Mouse (Mus musculus) MEL (cell line): ENCODE measurements around the gene Tsku. TPM values are rescaled to one million over a fixed set of nuclear protein-coding genes. Genes with fewer than 3 reads are reported as not detected.

Experiments used
- DNase-seq: peaks from one replicate; pipeline ENCODE4 v3.0.0; 2011; ENCODE audit warnings: low read depth, low spot score
- H3K27ac ChIP-seq: 2 replicates; pipeline ENCODE4 v1.5.1; 2012; ENCODE audit warnings: low read depth, mild to moderate bottlenecking, control low read depth, low read length, moderate library complexity; ENCODE audit not compliant: control insufficient read depth
- H3K27me3 ChIP-seq, 2 experiments: fragments of 150-350 bp in 1 of 2; sonication (generic) in 1 of 2; 2 replicates each; pipeline ENCODE4 v1.6.1; 2012; ENCODE audit warnings: low read length in 2 of 2, mild to moderate bottlenecking in 2 of 2, improper control_type of control experiment in 1 of 2, moderate library complexity in 1 of 2; ENCODE audit not compliant: insufficient read depth in 2 of 2, control insufficient read depth in 1 of 2
- H3K36me3 ChIP-seq, 2 experiments: 2 replicates each; pipeline ENCODE4 v1.6.1; 2012 to 2014; ENCODE audit warnings: low read length in 2 of 2, improper control_type of control experiment in 1 of 2, inconsistent platforms in 1 of 2, mild to moderate bottlenecking in 1 of 2; ENCODE audit not compliant: insufficient read depth in 2 of 2, control insufficient read depth in 1 of 2
- H3K4me1 ChIP-seq, 2 experiments: fragments of 150-350 bp in 1 of 2; sonication (generic) in 1 of 2; 2 replicates each; pipeline ENCODE4 v1.6.1; 2012; ENCODE audit warnings: low read length in 2 of 2, improper control_type of control experiment in 1 of 2, mild to moderate bottlenecking in 1 of 2; ENCODE audit not compliant: insufficient read depth in 2 of 2, control insufficient read depth in 1 of 2
- H3K4me3 ChIP-seq, 2 experiments: fragments of 150-350 bp in 1 of 2; sonication (generic) in 1 of 2; 2 replicates each; pipeline ENCODE4 v1.5.1; 2012; ENCODE audit warnings: low read depth in 2 of 2, low read length in 2 of 2, mild to moderate bottlenecking in 2 of 2, moderate library complexity in 2 of 2, control low read depth in 1 of 2, improper control_type of control experiment in 1 of 2; ENCODE audit not compliant: control insufficient read depth in 1 of 2, insufficient read depth in 1 of 2
- H3K79me2 ChIP-seq: 2 replicates; pipeline ENCODE4 v1.6.1; 2012; ENCODE audit warnings: mild to moderate bottlenecking, low read length, moderate library complexity; ENCODE audit not compliant: control insufficient read depth, poor library complexity, insufficient read depth
- H3K9ac ChIP-seq: 2 replicates; pipeline ENCODE4 v1.6.1; 2012; ENCODE audit warnings: low read depth, mild to moderate bottlenecking, control low read depth, low read length, moderate library complexity; ENCODE audit not compliant: control insufficient read depth, poor library complexity, severe bottlenecking
- H3K9me3 ChIP-seq: fragments of 150-350 bp; sonication (generic); replicated peaks from 2 replicates; pipeline ENCODE4 v1.6.1; 2012; ENCODE audit warnings: mild to moderate bottlenecking, low read length, improper control_type of control experiment, moderate library complexity; ENCODE audit not compliant: insufficient read depth
- CHD1 ChIP-seq: IDR thresholded peaks from 2 replicates; pipeline ENCODE4 v1.6.1; 2012; ENCODE audit warnings: low read depth, mild to moderate bottlenecking, inconsistent platforms, low read length, improper control_type of control experiment
- CTCF ChIP-seq, 3 experiments: IDR thresholded peaks in 2 of 3; conservative IDR thresholded peaks in 1 of 3; 2 replicates each; pipeline ENCODE4 v1.5.1; 2011 to 2012; ENCODE audit warnings: low read length in 3 of 3, low read depth in 2 of 3, mild to moderate bottlenecking in 2 of 3, improper control_type of control experiment in 1 of 3, inconsistent platforms in 1 of 3, mixed read lengths in 1 of 3, moderate library complexity in 1 of 3; ENCODE audit not compliant: control insufficient read depth in 1 of 3, insufficient read depth in 1 of 3, poor library complexity in 1 of 3, severe bottlenecking in 1 of 3
- E2F4 ChIP-seq: IDR thresholded peaks from 2 replicates; pipeline ENCODE4 v1.6.1; 2011; ENCODE audit warnings: low read depth, low read length, improper control_type of control experiment, borderline replicate concordance
- EP300 ChIP-seq, 2 experiments: IDR thresholded peaks; 2 replicates each; pipeline ENCODE4 v1.6.1; 2011; ENCODE audit warnings: improper control_type of control experiment in 2 of 2, low read length in 2 of 2, low read depth in 1 of 2, mild to moderate bottlenecking in 1 of 2
- ETS1 ChIP-seq: IDR thresholded peaks from 2 replicates; pipeline ENCODE4 v1.6.1; 2012; ENCODE audit warnings: low read depth, mild to moderate bottlenecking, inconsistent platforms, low read length, improper control_type of control experiment, moderate library complexity
- GATA1 ChIP-seq: IDR thresholded peaks from 2 replicates; pipeline ENCODE4 v1.6.1; 2011; ENCODE audit warnings: low read depth, low read length, improper control_type of control experiment
- HCFC1 ChIP-seq: IDR thresholded peaks from 2 replicates; pipeline ENCODE4 v1.6.1; 2012; ENCODE audit warnings: low read depth, mild to moderate bottlenecking, inconsistent platforms, low read length, improper control_type of control experiment, moderate library complexity
- MYB ChIP-seq: IDR thresholded peaks from 2 replicates; pipeline ENCODE4 v1.6.1; 2011; ENCODE audit warnings: mild to moderate bottlenecking, low read depth, low read length, improper control_type of control experiment
- NRF1 ChIP-seq: IDR thresholded peaks from 2 replicates; pipeline ENCODE4 v1.6.1; 2014; ENCODE audit warnings: low read depth, mild to moderate bottlenecking, inconsistent platforms, low read length, improper control_type of control experiment, moderate library complexity; ENCODE audit not compliant: poor library complexity, insufficient read depth, severe bottlenecking
- POLR2AphosphoS5 ChIP-seq: IDR thresholded peaks from 2 replicates; pipeline ENCODE4 v1.6.1; 2012; ENCODE audit warnings: low read depth, borderline replicate concordance, mild to moderate bottlenecking, inconsistent platforms, low read length, moderate library complexity, mixed read lengths
- RAD21 ChIP-seq: IDR thresholded peaks from 2 replicates; pipeline ENCODE4 v1.6.1; 2011; ENCODE audit warnings: mild to moderate bottlenecking, low read depth, low read length, improper control_type of control experiment
- RCOR1 ChIP-seq: IDR thresholded peaks from 2 replicates; pipeline ENCODE4 v1.6.1; 2012; ENCODE audit warnings: low read depth, mild to moderate bottlenecking, inconsistent platforms, low read length, improper control_type of control experiment
- SIN3A ChIP-seq: IDR thresholded peaks from 2 replicates; pipeline ENCODE4 v1.6.1; 2012; ENCODE audit warnings: low read length, improper control_type of control experiment, inconsistent platforms
- SMC3 ChIP-seq: IDR thresholded peaks from 2 replicates; pipeline ENCODE4 v1.6.1; 2011; ENCODE audit warnings: low read depth, low read length, improper control_type of control experiment
- TCF12 ChIP-seq: IDR thresholded peaks from 2 replicates; pipeline ENCODE4 v1.6.1; 2014; ENCODE audit warnings: low read depth, mild to moderate bottlenecking, inconsistent platforms, low read length, improper control_type of control experiment, moderate library complexity
- USF1 ChIP-seq: IDR thresholded peaks from 2 replicates; pipeline ENCODE4 v1.6.1; 2014; ENCODE audit warnings: low read depth, mild to moderate bottlenecking, inconsistent platforms, low read length, improper control_type of control experiment, moderate library complexity
- ZC3H11A ChIP-seq: IDR thresholded peaks from 2 replicates; pipeline ENCODE4 v1.6.1; 2012; ENCODE audit warnings: low read depth, mild to moderate bottlenecking, inconsistent platforms, low read length, improper control_type of control experiment
- ZKSCAN1 ChIP-seq: IDR thresholded peaks from 2 replicates; pipeline ENCODE4 v1.6.1; 2012; ENCODE audit warnings: low read depth, mild to moderate bottlenecking, inconsistent platforms, low read length, improper control_type of control experiment, moderate library complexity
- ZNF384 ChIP-seq: IDR thresholded peaks from 2 replicates; pipeline ENCODE4 v1.6.1; 2012; ENCODE audit warnings: low read depth, mild to moderate bottlenecking, inconsistent platforms, low read length, improper control_type of control experiment
- polyA plus RNA-seq, 2 experiments: library from polyadenylated mRNA; stranded (reverse) in 1 of 2; unstranded in 1 of 2; fragments of >175 nt in 1 of 2; fragments of >200 nt in 1 of 2; gene quantifications; 2 replicates each; pipeline versions ENCODE4 v1.2.1 to v1.2.4; 2012; ENCODE audit warnings: low replicate concordance in 2 of 2, low read depth in 1 of 2; ENCODE audit not compliant: insufficient read length in 2 of 2, insufficient read depth in 1 of 2, missing spikeins in 1 of 2
- total RNA-seq: library from RNA; depleted of rRNA; stranded (reverse); fragments of 300-350 nt; gene quantifications from 2 replicates; pipeline ENCODE4 v1.2.3, GENCODE M21; 2012

Tsku gene
- total and polyA plus RNA-seq, 3 experiments = 0.12 to 0.99 TPM; not detected in 1

GRCm38 (mm10) chr7:98353616-98354015 lies 7.5 kb downstream of the Tsku start:
- Histone ChIP-seq H3K4me1 (no peaks in the 10 kb centered on the region), H3K27ac (no peak overlapping the region), H3K4me3 (no peak overlapping the region), H3K9ac (no peak overlapping the region), H3K27me3 (no peaks in the 10 kb centered on the region), H3K9me3 (no peaks in the 10 kb centered on the region), H3K79me2 (no peaks in the 10 kb centered on the region), H3K36me3 (no peaks in the 10 kb centered on the region)
- no peak for DNase-seq
- TF ChIP-seq E2F4 = no peak
- TF ChIP-seq ZC3H11A = no peak
- TF ChIP-seq HCFC1 = no peak
- TF ChIP-seq ETS1 = no peak
- no peak for TF ChIP-seq POLR2AphosphoS5
- TF ChIP-seq ZNF384 = no peak
- no peak for TF ChIP-seq EP300 (IDR thresholded peaks at IDR 0.05; ENCODE audit: low read depth in 1 of 2, low read length in 2 of 2)
- TF ChIP-seq TCF12 = no peak
- TF ChIP-seq USF1 = no peak
- no peak for TF ChIP-seq CHD1
- TF ChIP-seq RCOR1 = no peak
- TF ChIP-seq RAD21 = no peak
- no peak for TF ChIP-seq SMC3
- TF ChIP-seq MYB = no peak

- Histone ChIP-seq H3K9me3 (no peaks in the 10 kb centered on the region), H3K79me2 (no peaks in the 10 kb centered on the region), H3K36me3 (no peaks in the 10 kb centered on the region), H3K27ac (no peak overlapping the region), H3K4me1 (no peaks in the 10 kb centered on the region), H3K4me3 (no peak overlapping the region), H3K27me3 (no peaks in the 10 kb centered on the region), H3K9ac (no peak overlapping the region)
- no peak for TF ChIP-seq ZKSCAN1
- TF ChIP-seq GATA1 = no peak
- TF ChIP-seq SIN3A = no peak
- TF ChIP-seq MYB = no peak
- no peak for TF ChIP-seq EP300 (IDR thresholded peaks at IDR 0.05; ENCODE audit: low read depth in 1 of 2, low read length in 2 of 2)
- no peak for TF ChIP-seq HCFC1
- no peak for TF ChIP-seq NRF1
- no peak for TF ChIP-seq CTCF (IDR thresholded peaks at IDR 0.05 in 2 of 3, conservative IDR thresholded peaks at IDR 0.05 in 1 of 3; ENCODE audit: control insufficient read depth in 1 of 3, insufficient read depth in 1 of 3, low read depth in 2 of 3, low read length in 3 of 3, poor library complexity in 1 of 3, severe bottlenecking in 1 of 3)
- TF ChIP-seq ZC3H11A = no peak
- no peak for DNase-seq
These were observed 9.6 kb downstream of the Tsku start for GRCm38 (mm10) chr7:98351523-98351922.
